Mouse (Mus musculus) heart, embryonic 13.5 days (tissue): ENCODE results near the gene Gm2696. TPM values are rescaled to one million over a fixed set of nuclear protein-coding genes. Genes with fewer than 3 reads are reported as not detected.
A peak's percentile ranks its signal among the peaks of the same experiment; 100 is the strongest.

Source experiments
- ATAC-seq: fragments of 200-750 bp; cut with Nextera tagmentation; 2 replicates; pipeline ENCODE4 v1.8.0; 2017; ENCODE audit warnings: moderate TSS enrichment; ENCODE audit not compliant: insufficient number of reproducible peaks, low FRiP score, low TSS enrichment; ENCODE audit errors: extremely low read depth
- H3K27ac ChIP-seq: fragments of 300-500 bp; sonication (generic); replicated peaks from 2 replicates; pipeline ENCODE4 v1.5.1; 2015; ENCODE audit warnings: moderate library complexity, mild to moderate bottlenecking, inconsistent platforms
- H3K27me3 ChIP-seq: fragments of 300-500 bp; sonication (generic); replicated peaks from 2 replicates; pipeline ENCODE4 v1.6.1; 2015; ENCODE audit warnings: mild to moderate bottlenecking, inconsistent platforms
- H3K36me3 ChIP-seq: fragments of 300-500 bp; sonication (generic); 2 replicates; pipeline ENCODE4 v1.6.1; 2015; ENCODE audit warnings: mild to moderate bottlenecking, inconsistent platforms
- H3K4me1 ChIP-seq: fragments of 300-500 bp; sonication (generic); 2 replicates; pipeline ENCODE4 v1.6.1; 2015; ENCODE audit warnings: inconsistent platforms
- H3K4me2 ChIP-seq: fragments of 300-500 bp; sonication (generic); 2 replicates; pipeline ENCODE4 v1.6.1; 2015; ENCODE audit warnings: inconsistent platforms, mild to moderate bottlenecking, moderate library complexity
- H3K4me3 ChIP-seq: fragments of 300-500 bp; sonication (generic); 2 replicates; pipeline ENCODE4 v1.5.1; 2015; ENCODE audit warnings: moderate library complexity, mild to moderate bottlenecking, inconsistent platforms
- H3K9ac ChIP-seq: fragments of 300-500 bp; sonication (generic); 2 replicates; pipeline ENCODE4 v1.6.1; 2015; ENCODE audit warnings: inconsistent platforms, mild to moderate bottlenecking, moderate library complexity
- H3K9me3 ChIP-seq: fragments of 300-500 bp; sonication (generic); 2 replicates; pipeline ENCODE4 v1.6.1; 2016; ENCODE audit warnings: inconsistent platforms
- WGBS: fragments of 180-500 bp; shearing (Covaris S2); methylation state at CpG from one replicate; pipeline ENCODE4 v1.1.7; 2015; ENCODE audit warnings: mixed read lengths; 5-methylcytosine and 5-hydroxymethylcytosine counted together
- polyA plus RNA-seq: library from polyadenylated mRNA; unstranded; fragments of >200 nt; fragmentation: Nextera tagmentation; extraction: Ambion mirVana; gene quantifications from 2 replicates; pipeline ENCODE4 v1.2.1, GENCODE M21; 2015

Gm2696 gene
- polyA plus RNA-seq, 1 experiment from 2014 or later = not detected

DNA sequence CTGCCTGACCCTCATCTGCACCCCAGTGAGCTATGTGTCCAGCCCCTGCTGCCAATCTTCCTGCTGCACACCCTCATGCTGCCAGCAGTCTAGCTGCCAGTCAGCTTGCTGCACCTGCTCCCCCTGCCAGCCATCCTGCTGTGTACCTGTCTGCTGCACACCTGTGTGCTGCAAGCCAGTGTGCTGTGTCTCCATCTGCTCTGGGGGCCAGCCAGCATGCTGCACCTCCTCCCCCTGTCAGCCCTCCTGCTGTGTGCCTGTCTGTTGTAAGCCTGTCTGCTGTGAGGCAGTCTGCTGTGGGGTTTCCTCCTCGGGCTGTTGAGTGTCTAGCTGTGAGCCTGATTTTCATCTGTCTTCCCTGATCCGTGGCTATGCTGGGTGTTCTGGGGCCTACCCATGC is 32.5 kb downstream of the Gm2696 start:
- WGBS = 15% methylated on average over 2 of the region's 2 CpGs
- Histone ChIP-seq H3K4me1 (no peaks in the 10 kb centered on the region), H3K9me3 (peaks cover 23% of the 10 kb centered on the region; the same call in 1 of the 2 replicates), H3K27me3 (no peaks in the 10 kb centered on the region), H3K9ac (no peak overlapping the region), H3K4me3 (no peak overlapping the region), H3K4me2 (no peak overlapping the region), H3K36me3 (no peaks in the 10 kb centered on the region), H3K27ac (no peak overlapping the region)
- no peak for ATAC-seq

DNA sequence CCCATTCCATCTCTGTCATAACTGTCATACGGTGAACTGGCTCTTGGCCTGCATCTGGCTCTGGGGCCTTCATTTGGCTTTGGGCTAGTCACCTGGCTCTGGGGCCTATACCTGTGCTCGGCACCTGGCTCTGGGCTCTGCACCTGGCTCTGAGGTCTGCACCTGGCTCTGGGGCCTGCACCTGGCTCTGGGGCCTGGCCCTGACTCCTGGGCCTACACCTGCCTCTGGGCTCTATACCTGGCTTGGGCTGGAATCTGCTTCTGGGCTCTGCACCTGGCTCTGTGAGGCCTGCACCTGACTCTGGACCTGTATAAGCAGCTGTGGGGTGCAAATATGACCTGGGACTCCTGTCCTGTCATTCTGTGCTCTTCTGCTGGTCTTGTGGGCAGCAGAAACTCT is 33.1 kb downstream of the Gm2696 start:
- Histone ChIP-seq H3K36me3 (no peaks in the 10 kb centered on the region), H3K4me3 (no peak overlapping the region), H3K27me3 (no peaks in the 10 kb centered on the region; the same call in 1 of the 2 replicates), H3K4me2 (no peak overlapping the region), H3K9me3 (peaks cover 20% of the 10 kb centered on the region; the same call in 1 of the 2 replicates), H3K4me1 (no peaks in the 10 kb centered on the region), H3K27ac (no peak overlapping the region), H3K9ac (no peak overlapping the region)
- ATAC-seq = no peak
- WGBS = 71% methylated on average over 2 of the region's 2 CpGs

DNA sequence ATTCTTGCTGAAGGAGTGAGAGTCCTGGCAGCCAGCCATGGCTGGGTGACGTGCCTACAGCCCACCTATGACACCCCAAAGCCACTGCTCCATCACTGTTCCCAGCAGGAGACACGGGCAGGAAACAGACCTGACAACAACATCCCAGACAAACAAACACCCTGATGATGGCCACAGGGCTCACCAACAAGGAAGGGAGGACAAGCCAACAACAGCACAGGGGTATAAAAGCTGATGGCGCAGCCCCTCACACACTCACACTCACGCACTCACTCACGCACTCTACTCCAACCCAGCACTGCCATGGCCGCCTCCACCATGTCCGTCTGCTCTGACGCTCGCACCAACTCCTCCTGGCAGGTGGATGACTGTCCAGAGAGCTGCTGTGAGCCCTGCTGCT is 38.1 kb downstream of the Gm2696 start, which contains the start of gene Gm10318:
TSS of gene Gm10318 (plus strand) at position 301 of the 400 bp plus-strand sequence.
- H3K9ac ChIP-seq = no peak within 1 kb of the TSS

DNA sequence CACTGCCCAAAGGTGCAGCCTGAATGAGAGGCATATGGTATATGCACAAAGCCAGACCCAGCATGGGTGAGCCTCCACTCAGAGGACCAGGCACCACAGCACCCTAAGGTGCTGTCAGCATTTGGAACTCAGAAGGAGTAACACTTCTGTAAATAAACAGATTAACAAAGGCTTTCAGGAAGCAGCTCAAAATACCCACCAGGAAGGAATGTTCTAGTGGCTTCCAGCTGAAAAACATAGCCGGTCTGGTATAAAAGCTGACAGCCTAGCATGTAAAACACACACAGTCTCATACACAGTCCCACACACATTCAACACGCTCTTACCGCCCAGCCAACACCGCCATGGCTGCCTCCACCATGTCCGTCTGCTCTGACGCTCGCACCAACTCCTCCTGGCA is 47.2 kb downstream of the Gm2696 start, which contains the start of gene Gm3285:
TSS of gene Gm3285 (plus strand) at position 301 of the 400 bp plus-strand sequence.
- Histone ChIP-seq H3K9ac (no peak within 1 kb of the TSS), H3K36me3 (no peaks in the 10 kb centered on the region), H3K9me3 (no peaks in the 10 kb centered on the region), H3K27ac (no peak within 1 kb of the TSS), H3K27me3 (peaks cover 21% of the 10 kb centered on the region), H3K4me1 (no peaks in the 10 kb centered on the region), H3K4me2 (no peak within 1 kb of the TSS), H3K4me3 (no peak within 1 kb of the TSS)
- WGBS = 43% methylated on average over 7 of the region's 7 CpGs
- ATAC-seq = no peak

More for the DNA sequence above, 38.1 kb downstream of the Gm2696 start, which contains the start of gene Gm10318:
- WGBS = 58% methylated on average over 9 of the region's 9 CpGs
- Histone ChIP-seq H3K4me1 (no peaks in the 10 kb centered on the region), H3K9me3 (no peaks in the 10 kb centered on the region), H3K36me3 (no peaks in the 10 kb centered on the region), H3K4me2 (no peak within 1 kb of the TSS), H3K4me3 (no peak within 1 kb of the TSS), H3K27ac (no peak within 1 kb of the TSS), H3K27me3 (peaks cover 12% of the 10 kb centered on the region; the same call in 1 of the 2 replicates)
- ATAC-seq = no peak

DNA sequence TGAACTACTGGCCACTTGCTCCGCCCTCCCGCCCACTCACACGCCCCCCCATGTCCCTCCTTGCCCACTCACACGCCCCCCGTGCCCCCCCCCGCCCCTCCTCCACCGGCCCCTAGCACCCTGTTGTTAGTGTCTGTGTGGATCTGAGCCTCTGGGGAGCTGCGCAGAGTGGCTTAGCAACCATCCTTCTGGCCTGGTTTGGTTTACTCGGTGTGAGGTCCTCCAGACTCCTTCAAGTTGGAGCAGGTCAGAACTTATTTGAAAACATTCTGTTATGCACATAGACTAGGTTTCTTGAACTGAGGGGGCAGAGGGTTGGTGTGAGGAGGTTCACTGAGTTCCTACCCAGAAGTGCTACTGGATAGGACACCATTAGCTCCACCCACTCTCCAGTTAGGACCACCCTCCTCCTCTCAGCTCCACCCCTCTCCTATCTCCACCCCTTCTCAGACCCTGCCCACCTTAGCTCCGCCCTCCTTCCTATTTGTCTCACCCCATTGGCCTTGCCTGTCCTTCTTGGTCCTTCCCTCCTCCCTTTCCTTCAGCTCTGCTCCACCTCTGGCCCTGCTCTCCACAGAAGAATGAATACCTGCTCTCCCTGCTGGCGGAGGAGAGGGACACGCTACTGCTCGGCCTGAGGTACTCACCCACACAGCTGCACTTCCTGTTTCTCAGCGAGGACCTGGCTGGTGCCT is 49.7 kb downstream of the Gm2696 start:
- H3K36me3 ChIP-seq = no peaks in the 10 kb centered on the region
- H3K27me3 ChIP-seq = peaks cover 24% of the 10 kb centered on the region
- H3K4me1 ChIP-seq = no peaks in the 10 kb centered on the region
- peak overlapping the region; percentile 16 for H3K4me3 ChIP-seq
- WGBS = 26% methylated on average over 13 of the region's 14 CpGs
- peak overlapping the region; percentile 50 for H3K4me2 ChIP-seq
- no peak overlapping the region for H3K9ac ChIP-seq
- ATAC-seq = no peak
- H3K27ac ChIP-seq = no peak overlapping the region
- no peaks in the 10 kb centered on the region for H3K9me3 ChIP-seq

DNA sequence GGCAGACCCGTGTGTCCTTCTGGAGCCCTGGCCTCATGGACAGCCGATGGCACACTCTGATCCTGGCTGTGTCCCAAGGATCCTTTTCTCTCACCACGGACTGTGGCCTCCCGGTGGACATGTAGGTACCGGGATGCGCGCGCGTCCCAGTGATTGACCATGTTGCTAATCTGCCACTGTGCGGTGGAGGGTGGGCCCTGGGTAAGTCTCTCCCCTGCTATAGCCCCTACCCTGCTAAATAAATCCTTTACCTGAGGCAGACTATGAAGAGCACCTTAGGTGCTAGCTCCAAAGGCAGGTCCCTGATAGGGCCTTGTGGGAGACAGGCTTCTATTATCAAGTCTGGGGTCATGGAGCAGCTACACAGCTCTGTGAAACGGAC is 50.3 kb downstream of the Gm2696 start:
- H3K4me1 ChIP-seq = no peaks in the 10 kb centered on the region
- WGBS = 34% methylated on average over 11 of the region's 11 CpGs
- no peak overlapping the region for H3K27ac ChIP-seq
- H3K9me3 ChIP-seq = no peaks in the 10 kb centered on the region
- ATAC-seq = no peak
- peak overlapping the region; percentile 16 for H3K4me3 ChIP-seq
- no peaks in the 10 kb centered on the region for H3K36me3 ChIP-seq
- H3K4me2 ChIP-seq = peak overlapping the region; percentile 50
- H3K9ac ChIP-seq = no peak overlapping the region
- peaks cover 28% of the 10 kb centered on the region for H3K27me3 ChIP-seq

DNA sequence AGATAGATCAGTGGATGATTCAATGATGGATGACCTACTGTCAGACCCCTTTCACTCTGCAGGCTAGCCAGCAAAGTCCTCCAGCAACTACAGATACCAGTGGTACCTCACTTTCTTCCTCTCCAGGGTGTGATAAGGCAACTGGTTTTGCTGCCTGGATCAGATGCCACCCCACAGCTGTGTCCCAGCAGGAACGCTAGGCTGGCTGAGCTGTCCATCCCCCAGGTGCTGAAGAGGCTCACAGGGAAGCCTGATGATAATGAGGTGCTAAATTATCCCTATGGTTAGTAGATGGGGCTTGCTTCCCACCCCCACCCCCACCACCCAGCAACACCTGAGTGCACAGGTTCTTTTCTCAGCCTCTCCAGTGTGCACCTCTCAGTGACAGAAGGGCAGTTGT is 53.1 kb downstream of the Gm2696 start:
- WGBS = 6% methylated on average over 1 of the region's 1 CpGs
- no peak overlapping the region for H3K9ac ChIP-seq
- no peaks in the 10 kb centered on the region for H3K36me3 ChIP-seq
- no peaks in the 10 kb centered on the region for H3K4me1 ChIP-seq
- H3K4me3 ChIP-seq = no peak overlapping the region
- H3K4me2 ChIP-seq = no peak overlapping the region
- no peaks in the 10 kb centered on the region for H3K9me3 ChIP-seq
- no peak for ATAC-seq
- no peak overlapping the region for H3K27ac ChIP-seq
- peaks cover 22% of the 10 kb centered on the region for H3K27me3 ChIP-seq

DNA sequence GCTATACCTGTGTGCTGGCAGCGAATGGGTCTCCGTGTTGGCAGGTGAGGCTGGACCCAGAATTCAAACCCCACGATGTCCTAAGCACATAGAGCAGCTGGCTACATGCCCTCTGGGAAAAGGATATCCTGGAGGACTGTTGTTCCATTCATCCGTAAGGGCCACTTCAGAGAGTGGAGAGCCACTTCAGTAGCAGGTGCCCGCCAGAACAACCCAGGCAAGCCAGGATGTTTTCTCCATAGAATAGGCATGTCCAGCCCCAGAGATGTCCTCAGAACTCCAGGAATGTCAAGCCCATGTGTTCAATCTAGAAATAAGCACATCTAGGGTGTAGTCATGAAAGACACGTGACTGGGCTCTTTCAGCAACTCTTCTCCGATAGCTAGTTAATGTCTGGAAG is 55.2 kb downstream of the Gm2696 start:
- H3K27ac ChIP-seq = no peak overlapping the region
- H3K9ac ChIP-seq = no peak overlapping the region
- 67% methylated on average over 7 of the region's 7 CpGs for WGBS
- ATAC-seq = no peak
- no peaks in the 10 kb centered on the region for H3K4me1 ChIP-seq
- H3K9me3 ChIP-seq = no peaks in the 10 kb centered on the region
- peaks cover 13% of the 10 kb centered on the region; the same call in 1 of the 2 replicates for H3K27me3 ChIP-seq
- no peaks in the 10 kb centered on the region for H3K36me3 ChIP-seq
- no peak overlapping the region for H3K4me2 ChIP-seq
- no peak overlapping the region for H3K4me3 ChIP-seq

DNA sequence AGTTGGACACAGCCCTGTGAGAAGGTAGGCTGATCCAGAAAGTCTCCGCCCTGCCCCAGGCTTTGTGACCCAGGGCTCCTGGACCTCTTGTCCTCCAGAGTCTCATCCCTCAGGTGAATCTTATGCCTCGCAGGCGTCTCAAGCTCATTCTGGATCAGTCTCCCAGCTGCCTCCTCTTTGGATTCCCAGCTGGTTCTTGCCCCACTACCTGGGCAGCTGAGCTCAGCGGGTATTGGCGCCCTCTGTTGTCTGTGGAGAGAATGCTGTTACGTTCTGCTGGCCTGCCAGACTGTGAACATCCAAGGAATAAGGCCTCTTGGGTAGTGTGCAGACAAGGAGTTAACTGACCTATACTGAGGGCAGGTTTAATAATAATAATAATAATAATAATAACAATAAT is 64.5 kb downstream of the Gm2696 start:
- Histone ChIP-seq H3K9ac (no peak overlapping the region), H3K4me2 (no peak overlapping the region), H3K4me3 (no peak overlapping the region), H3K9me3 (no peaks in the 10 kb centered on the region), H3K4me1 (no peaks in the 10 kb centered on the region), H3K27me3 (no peaks in the 10 kb centered on the region), H3K36me3 (no peaks in the 10 kb centered on the region), H3K27ac (no peak overlapping the region)
- no peak for ATAC-seq
- 64% methylated on average over 6 of the region's 6 CpGs for WGBS

DNA sequence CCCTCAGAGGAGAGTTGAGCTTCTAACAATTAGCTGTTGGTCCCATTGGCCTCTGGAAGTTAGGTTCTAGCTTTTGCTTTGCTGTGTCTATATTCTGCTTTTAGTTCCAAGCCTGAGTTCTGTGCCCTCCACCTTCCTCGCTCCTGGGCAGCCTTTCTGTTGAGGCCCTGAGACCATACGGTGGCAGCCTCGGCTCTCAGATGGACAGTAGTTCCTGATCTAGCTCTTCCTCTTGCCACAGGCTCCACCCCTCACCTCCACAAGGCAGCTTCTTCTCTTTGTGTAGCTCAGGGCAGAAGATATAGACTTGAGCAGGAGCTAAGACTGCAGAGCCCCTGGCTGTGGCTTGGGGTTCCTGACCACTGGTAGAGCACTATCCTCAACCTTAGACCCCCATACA is 65.8 kb downstream of the Gm2696 start:
- ATAC-seq = no peak
- H3K4me3 ChIP-seq = no peak overlapping the region
- no peaks in the 10 kb centered on the region for H3K4me1 ChIP-seq
- H3K36me3 ChIP-seq = no peaks in the 10 kb centered on the region
- H3K27me3 ChIP-seq = no peaks in the 10 kb centered on the region
- H3K9ac ChIP-seq = no peak overlapping the region
- no peaks in the 10 kb centered on the region for H3K9me3 ChIP-seq
- no peak overlapping the region for H3K4me2 ChIP-seq
- WGBS = 43% methylated on average over 3 of the region's 3 CpGs
- H3K27ac ChIP-seq = no peak overlapping the region

DNA sequence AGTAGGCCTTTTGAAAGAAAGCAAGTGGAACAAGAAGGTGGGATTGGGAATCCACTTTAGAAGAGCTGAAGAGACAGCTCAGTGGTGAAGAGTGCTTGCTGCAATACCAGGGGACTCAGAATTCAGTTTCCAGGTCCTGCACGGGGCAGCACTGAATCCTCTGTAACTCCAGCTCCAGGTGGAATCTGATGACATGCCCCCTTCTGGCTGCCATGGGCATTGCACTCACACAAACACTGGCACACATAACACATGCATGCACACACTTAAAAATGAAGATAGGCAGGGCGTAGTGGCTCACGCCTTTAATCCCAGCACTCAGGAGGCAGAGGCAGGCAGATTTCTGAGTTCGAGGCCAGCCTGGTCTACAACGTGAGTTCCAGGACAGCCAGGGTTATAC is 68.1 kb downstream of the Gm2696 start:
- no peak overlapping the region for H3K4me2 ChIP-seq
- no peak overlapping the region for H3K9ac ChIP-seq
- no peaks in the 10 kb centered on the region for H3K9me3 ChIP-seq
- WGBS = 78% methylated on average over 5 of the region's 5 CpGs
- no peak overlapping the region for H3K27ac ChIP-seq
- H3K4me1 ChIP-seq = no peaks in the 10 kb centered on the region
- H3K4me3 ChIP-seq = no peak overlapping the region
- ATAC-seq = no peak
- H3K27me3 ChIP-seq = peaks cover 12% of the 10 kb centered on the region
- no peaks in the 10 kb centered on the region for H3K36me3 ChIP-seq
